Mouse (Mus musculus) left cerebral cortex, postnatal 36 days (tissue): ENCODE measurements around the gene Olfr8. TPM values are rescaled to one million over a fixed set of nuclear protein-coding genes. Genes with fewer than 3 reads are reported as not detected.
"Not testable (repeated sequence)": the region's sequence is repeated elsewhere in the genome, so short reads cannot be mapped to it uniquely, and the experiment has no call there.

Experiments
- DNase-seq, 2 experiments: peaks; one replicate each; pipeline ENCODE4 v3.0.0; 2021 to 2022; ENCODE audit warnings: low spot score in 2 of 2, mixed read lengths in 1 of 2
- intact Hi-C: fragments of 180-260 bp; cut with DNase I; formaldehyde crosslinking; loops from one replicate; pipeline ENCODE4 v1.15.1; 2025
- total RNA-seq, 2 experiments: library from RNA; stranded (reverse); gene quantifications; 2 replicates each; pipeline ENCODE4 v1.2.3; 2021

The Olfr8 gene
- total RNA-seq = not detected

- intact Hi-C loops, DNase-seq: not testable (repeated sequence)
These were observed at the start of gene Olfr8 for GRCm38 (mm10) chr10:78950336-78950735. Gene Olfr8 (plus strand): TSS chr10:78950636.

- DNase-seq, intact Hi-C loops: not testable (repeated sequence)
These were observed 37.6 kb upstream of the Olfr8 start, which contains the start of gene Olfr1354 for GRCm38 (mm10) chr10:78912871-78913270. Gene Olfr1354 (plus strand): TSS chr10:78913171.

GRCm38 (mm10) chr10:78963009-78963408 lies 12.6 kb downstream of the Olfr8 start, which contains the start of gene Olfr1353:
Gene Olfr1353 (plus strand): TSS chr10:78963309.
- DNase-seq, intact Hi-C loops: not testable (repeated sequence)

GRCm38 (mm10) chr10:78980750-78981149 lies 30.3 kb downstream of the Olfr8 start, which contains the start of gene Olfr1352:
Gene Olfr1352 (plus strand): TSS chr10:78981050.
- intact Hi-C loops = no loop called here
- no peak for DNase-seq

Other genes starting within 250 kb of the Olfr8 start
- gene Casp14, start 232.3 kb upstream of the Olfr8 start, total RNA-seq = not detected
- under 1 TPM; 0.61 to 0.79 TPM for gene Ccdc105, start 197.6 kb upstream of the Olfr8 start, total RNA-seq
- gene Slc1a6, start 170.1 kb upstream of the Olfr8 start, total RNA-seq = 10 to 100 TPM; 10.8 to 11.4 TPM
- not detected for gene Olfr1356, start 98.5 kb upstream of the Olfr8 start, total RNA-seq
- not detected for gene Olfr1355, start 75.1 kb upstream of the Olfr8 start, total RNA-seq
- not detected for gene Olfr1354, start 37.5 kb upstream of the Olfr8 start, total RNA-seq
- not detected for gene Olfr1353, start 12.7 kb downstream of the Olfr8 start, total RNA-seq
- not detected for gene Olfr1352, start 30.4 kb downstream of the Olfr8 start, total RNA-seq
- not detected for gene Olfr1351, start 61.8 kb downstream of the Olfr8 start, total RNA-seq
- not detected for gene Olfr57, start 78.1 kb downstream of the Olfr8 start, total RNA-seq
- 10 to 100 TPM; 19.2 to 25.8 TPM for gene 2610008E11Rik, start 147.0 kb downstream of the Olfr8 start, total RNA-seq
- not detected for gene Vmn2r80, start 198.1 kb downstream of the Olfr8 start, total RNA-seq